Mouse (Mus musculus): ENCODE results near the gene Adamts6. TPM values are rescaled to one million over a fixed set of nuclear protein-coding genes. Genes with fewer than 3 reads are reported as not detected.

Adamts6 gene
- polyA plus RNA-seq, 1 experiment from 2014 or later = 5.7 TPM

DNA sequence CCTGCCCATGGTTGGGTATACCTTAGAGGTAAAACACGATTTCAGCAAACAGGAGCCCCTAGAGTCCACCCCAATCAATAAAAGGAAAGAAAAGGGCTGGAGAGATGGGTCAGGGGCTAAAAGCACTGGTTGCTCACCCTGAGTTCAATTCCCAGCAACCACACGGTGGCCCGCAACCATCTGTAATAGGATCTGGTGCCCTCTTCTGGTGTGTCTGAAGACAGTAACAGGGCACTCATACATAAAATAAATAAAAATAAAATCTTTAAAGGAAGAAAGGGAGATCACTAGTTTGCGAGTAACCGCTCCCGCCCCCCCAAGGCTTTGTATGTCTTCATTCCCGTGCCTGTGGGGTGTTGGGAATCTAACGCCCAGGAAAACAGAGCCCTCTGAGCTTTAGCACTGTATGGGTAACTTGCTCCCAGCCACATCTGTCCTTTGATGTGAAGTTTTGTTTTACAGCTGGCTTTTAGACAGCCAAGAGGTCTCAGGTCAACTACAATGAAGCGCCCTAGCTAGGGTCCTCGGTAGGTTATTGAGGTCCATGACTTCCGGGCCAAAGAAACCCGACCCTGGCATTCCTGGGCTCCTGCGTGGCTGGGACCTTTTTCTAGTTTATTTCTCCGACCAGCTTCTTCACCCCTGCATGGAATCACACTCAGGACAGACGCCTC lies 230.1 kb downstream of the Adamts6 start:
- H3K4me3 ChIP-seq = peak overlapping the region; percentile 40
- H3K9me3 ChIP-seq (replicated peaks) = 0 out of 2 replicates have a peak, but pooled peaks cover 3% of the 10 kb centered on the region
- H3K27me3 ChIP-seq (replicated peaks) = no peaks in the 10 kb centered on the region
- H3K36me3 ChIP-seq = no peaks in the 10 kb centered on the region
- ATAC-seq (ENCODE audit: insufficient number of reproducible peaks, low FRiP score) = peak; percentile 41; the same call in 1 of the 2 replicates
- peak overlapping the region; percentile 53 for H3K9ac ChIP-seq
- H3K4me2 ChIP-seq = peak overlapping the region; percentile 69
- peak overlapping the region; percentile 80 for H3K27ac ChIP-seq (ENCODE audit: poor library complexity, severe bottlenecking)
- 52% methylated on average over 15 of the region's 15 CpGs for WGBS
- H3K4me1 ChIP-seq (replicated peaks) = peaks cover 13% of the 10 kb centered on the region

DNA sequence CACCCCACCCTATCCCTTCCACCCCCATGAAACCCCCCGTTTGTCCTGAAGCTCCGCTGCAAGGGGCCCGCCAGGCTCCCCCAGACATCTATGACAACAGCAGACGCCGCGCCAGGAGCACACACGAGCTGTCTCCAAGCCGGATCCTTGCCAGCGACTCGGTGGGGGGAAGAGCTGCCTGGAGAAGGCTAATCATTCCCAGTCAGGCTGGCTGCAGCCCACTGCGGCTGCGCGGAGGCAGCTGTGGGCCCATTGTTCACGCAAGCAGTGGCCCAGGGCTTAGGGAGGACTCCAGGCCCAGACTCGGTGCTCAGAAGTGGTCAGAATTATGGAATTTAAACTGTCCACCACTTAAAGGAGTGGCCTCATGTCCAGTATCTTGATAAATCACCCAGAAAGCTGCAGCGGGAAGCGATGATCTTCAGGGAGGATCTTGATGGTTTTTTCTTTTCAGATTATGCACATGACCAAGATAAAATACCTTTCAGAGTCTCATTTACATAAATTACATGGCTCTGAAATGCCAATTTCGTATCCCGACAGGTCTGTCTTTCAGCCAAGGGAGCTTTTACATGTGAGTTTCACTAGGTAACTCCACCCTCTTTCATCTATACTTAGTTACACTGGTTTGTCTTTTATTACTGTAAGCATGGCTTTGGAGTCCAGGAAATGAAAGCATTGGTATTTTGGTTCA lies 230.8 kb downstream of the Adamts6 start:
- WGBS = 13% methylated on average over 19 of the region's 19 CpGs

DNA sequence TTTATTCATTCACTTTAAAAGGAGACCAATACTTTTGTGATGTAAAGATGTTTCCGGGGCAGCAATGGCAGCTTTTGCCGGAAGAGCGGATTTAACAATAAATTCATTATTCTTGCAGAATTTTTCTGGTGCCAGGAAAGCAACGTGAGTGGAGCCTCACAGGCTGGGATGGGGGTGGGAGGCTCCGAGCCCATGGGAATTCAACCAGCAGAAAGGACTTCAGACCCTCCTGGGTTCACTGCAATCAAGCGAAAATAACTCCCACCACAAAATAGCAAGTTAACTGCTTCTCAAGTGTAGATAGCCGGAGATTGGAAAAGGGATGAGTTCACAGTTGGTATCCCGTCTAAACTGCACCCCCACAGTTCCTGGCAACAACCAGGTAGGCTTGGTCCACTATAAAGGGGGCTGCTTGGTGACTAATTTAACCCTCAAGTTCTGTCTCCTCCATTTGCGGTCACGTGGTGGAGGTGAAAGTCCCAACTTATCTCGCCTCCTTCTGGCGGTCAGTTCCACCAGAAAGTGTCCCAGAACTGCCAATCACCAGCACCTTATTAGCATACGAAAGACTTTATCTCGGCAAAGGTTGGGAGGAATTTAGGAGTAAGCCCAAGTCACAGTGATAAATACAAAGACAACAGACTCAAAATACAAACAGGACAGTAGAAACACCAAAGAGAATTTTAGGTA lies 231.5 kb downstream of the Adamts6 start:
- no peak overlapping the region for H3K27ac ChIP-seq (ENCODE audit: poor library complexity, severe bottlenecking)
- H3K4me1 ChIP-seq (replicated peaks) = peaks cover 13% of the 10 kb centered on the region
- H3K9me3 ChIP-seq (replicated peaks) = 0 out of 2 replicates have a peak, but pooled peaks cover 3% of the 10 kb centered on the region
- no peak for ATAC-seq (ENCODE audit: insufficient number of reproducible peaks, low FRiP score)
- H3K4me2 ChIP-seq = no peak overlapping the region
- 54% methylated on average over 14 of the region's 14 CpGs for WGBS
- H3K36me3 ChIP-seq = no peaks in the 10 kb centered on the region
- H3K4me3 ChIP-seq = no peak overlapping the region
- H3K27me3 ChIP-seq (replicated peaks) = no peaks in the 10 kb centered on the region
- no peak overlapping the region for H3K9ac ChIP-seq

More for the DNA sequence above, 230.8 kb downstream of the Adamts6 start:
- H3K4me3 ChIP-seq = peak overlapping the region; percentile 40
- H3K9me3 ChIP-seq (replicated peaks) = 0 out of 2 replicates have a peak, but pooled peaks cover 3% of the 10 kb centered on the region
- peak overlapping the region; percentile 53 for H3K9ac ChIP-seq
- peak; percentile 90 for ATAC-seq (ENCODE audit: insufficient number of reproducible peaks, low FRiP score)
- H3K4me2 ChIP-seq = peak overlapping the region; percentile 69
- H3K36me3 ChIP-seq = no peaks in the 10 kb centered on the region
- peak overlapping the region; percentile 80 for H3K27ac ChIP-seq (ENCODE audit: poor library complexity, severe bottlenecking)
- H3K27me3 ChIP-seq (replicated peaks) = no peaks in the 10 kb centered on the region
- peaks cover 13% of the 10 kb centered on the region for H3K4me1 ChIP-seq (replicated peaks)

DNA sequence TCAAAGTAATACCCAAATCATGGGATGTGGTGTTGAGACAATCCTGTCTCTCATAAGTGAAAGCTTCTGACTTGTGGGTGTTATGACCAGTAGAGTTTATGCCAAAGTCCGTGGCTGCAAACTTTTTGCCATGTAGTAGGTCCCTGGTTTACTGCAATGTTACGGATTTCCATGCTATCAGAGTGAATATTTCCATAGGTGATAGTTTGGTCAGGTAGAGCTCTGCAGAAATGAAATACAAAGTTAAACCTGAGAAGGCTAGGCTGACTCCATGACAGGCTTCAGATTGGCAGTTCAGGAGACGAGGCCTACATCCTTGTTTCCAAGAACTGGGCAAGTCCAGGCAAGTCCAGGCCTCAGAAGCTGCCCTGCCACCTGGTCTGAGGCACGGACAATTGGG lies 232.3 kb downstream of the Adamts6 start:
- WGBS = 79% methylated on average over 4 of the region's 4 CpGs
- Histone ChIP-seq H3K27ac (ENCODE audit: poor library complexity, severe bottlenecking) (no peak overlapping the region), H3K27me3 (replicated peaks) (no peaks in the 10 kb centered on the region), H3K9me3 (replicated peaks) (0 out of 2 replicates have a peak, but pooled peaks cover 3% of the 10 kb centered on the region), H3K9ac (no peak overlapping the region), H3K36me3 (no peaks in the 10 kb centered on the region), H3K4me3 (no peak overlapping the region), H3K4me1 (replicated peaks) (peaks cover 13% of the 10 kb centered on the region), H3K4me2 (no peak overlapping the region)
- no peak for ATAC-seq (ENCODE audit: insufficient number of reproducible peaks, low FRiP score)

DNA sequence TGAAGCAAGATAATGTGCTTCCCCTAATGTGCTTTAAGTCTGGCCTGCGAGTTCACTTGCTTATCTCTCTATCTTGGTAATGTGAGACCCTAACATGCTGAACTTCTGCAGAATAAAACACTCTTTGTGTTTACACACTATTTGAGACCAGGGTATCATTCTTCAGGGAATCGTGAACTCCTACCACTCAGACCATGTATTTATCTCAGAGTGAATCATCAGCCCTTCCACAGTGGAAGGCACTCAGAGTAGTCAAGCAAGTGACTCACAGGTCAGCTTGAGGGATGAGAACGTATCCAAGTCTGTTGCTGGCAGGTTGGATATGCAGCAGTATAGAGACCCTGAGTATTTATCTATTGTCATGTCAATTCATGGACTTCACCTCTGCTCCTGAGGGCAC lies 232.8 kb downstream of the Adamts6 start:
- Histone ChIP-seq H3K9me3 (replicated peaks) (0 out of 2 replicates have a peak, but pooled peaks cover 3% of the 10 kb centered on the region), H3K4me2 (no peak overlapping the region), H3K4me1 (replicated peaks) (peaks cover 13% of the 10 kb centered on the region), H3K36me3 (no peaks in the 10 kb centered on the region), H3K9ac (no peak overlapping the region), H3K27me3 (replicated peaks) (no peaks in the 10 kb centered on the region), H3K4me3 (no peak overlapping the region), H3K27ac (ENCODE audit: poor library complexity, severe bottlenecking) (no peak overlapping the region)
- ATAC-seq (ENCODE audit: insufficient number of reproducible peaks, low FRiP score) = no peak
- WGBS = 59% methylated on average over 3 of the region's 3 CpGs

DNA sequence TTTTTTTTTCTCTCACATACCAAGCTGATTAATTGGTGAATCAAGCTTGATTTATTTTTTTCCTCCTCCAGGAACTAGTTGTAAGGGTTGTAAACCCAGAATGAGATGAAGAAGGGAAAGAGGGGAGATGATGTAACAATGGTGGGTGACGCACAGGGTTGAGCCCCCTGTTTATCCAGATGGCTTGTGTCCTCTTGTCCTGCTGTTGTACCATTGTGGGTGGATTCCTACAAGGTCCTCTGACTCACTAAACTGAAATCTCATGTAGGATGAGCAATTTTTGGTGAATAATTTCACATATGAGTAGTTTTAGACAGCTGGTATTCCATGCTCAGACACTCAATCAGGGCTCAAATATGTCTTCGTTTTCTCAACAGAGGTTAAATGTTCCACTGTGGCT lies 233.9 kb downstream of the Adamts6 start:
- no peak for ATAC-seq (ENCODE audit: insufficient number of reproducible peaks, low FRiP score)
- WGBS = 82% methylated on average over 2 of the region's 2 CpGs
- 0 out of 2 replicates have a peak, but pooled peaks cover 3% of the 10 kb centered on the region for H3K9me3 ChIP-seq (replicated peaks)

DNA sequence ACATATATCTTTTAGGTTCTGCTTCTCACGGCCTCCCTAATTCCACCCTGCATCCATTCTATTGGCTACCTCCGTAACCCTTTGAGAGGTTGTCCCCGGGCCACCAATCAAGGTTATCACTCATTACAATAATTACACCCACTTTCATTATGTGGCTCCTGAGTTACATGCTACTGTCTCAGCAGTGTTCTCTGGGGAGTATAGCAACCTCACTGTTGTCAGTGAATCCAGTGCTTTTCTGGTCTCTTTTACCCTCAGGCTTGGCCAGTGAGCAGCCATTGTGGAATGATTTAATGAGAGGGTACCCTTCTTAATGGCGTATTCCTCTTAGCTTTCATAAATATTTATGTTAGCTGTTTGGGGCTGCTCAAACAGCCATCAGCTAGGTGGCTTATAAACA lies 238.0 kb downstream of the Adamts6 start:
- 81% methylated on average over 4 of the region's 4 CpGs for WGBS
- no peaks in the 10 kb centered on the region for H3K36me3 ChIP-seq
- no peak for ATAC-seq (ENCODE audit: insufficient number of reproducible peaks, low FRiP score)
- no peaks in the 10 kb centered on the region for H3K4me1 ChIP-seq (replicated peaks)
- no peak overlapping the region for H3K9ac ChIP-seq
- no peak overlapping the region for H3K27ac ChIP-seq (ENCODE audit: poor library complexity, severe bottlenecking)
- H3K27me3 ChIP-seq (replicated peaks) = no peaks in the 10 kb centered on the region
- no peak overlapping the region for H3K4me3 ChIP-seq
- 0 out of 2 replicates have a peak, but pooled peaks cover 3% of the 10 kb centered on the region for H3K9me3 ChIP-seq (replicated peaks)
- no peak overlapping the region for H3K4me2 ChIP-seq

More for the DNA sequence above, 233.9 kb downstream of the Adamts6 start:
- Histone ChIP-seq H3K36me3 (no peaks in the 10 kb centered on the region), H3K4me1 (replicated peaks) (peaks cover 13% of the 10 kb centered on the region), H3K27ac (ENCODE audit: poor library complexity, severe bottlenecking) (no peak overlapping the region), H3K9ac (no peak overlapping the region), H3K4me2 (no peak overlapping the region), H3K27me3 (replicated peaks) (no peaks in the 10 kb centered on the region), H3K4me3 (no peak overlapping the region)

DNA sequence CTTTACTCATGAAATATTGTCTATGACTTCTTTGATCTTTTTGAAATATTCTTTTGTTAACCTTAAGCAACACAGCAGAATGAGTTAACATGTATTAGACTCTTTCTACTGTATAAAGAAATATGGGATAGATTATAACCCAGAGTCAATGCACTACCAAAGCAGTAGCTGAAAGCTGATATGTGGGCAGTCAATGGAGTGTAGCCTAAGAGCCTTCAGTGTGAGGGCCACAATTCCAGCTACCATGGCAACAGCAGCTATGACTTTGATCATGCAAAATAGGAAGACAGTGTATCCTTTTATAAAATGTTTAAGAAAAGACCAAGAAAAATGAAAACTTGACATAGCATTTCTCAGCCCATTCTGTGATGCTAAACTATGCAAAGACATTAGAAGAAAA lies 241.6 kb downstream of the Adamts6 start:
- Histone ChIP-seq H3K4me3 (no peak overlapping the region), H3K9me3 (replicated peaks) (no peaks in the 10 kb centered on the region), H3K27ac (ENCODE audit: poor library complexity, severe bottlenecking) (no peak overlapping the region), H3K4me1 (replicated peaks) (no peaks in the 10 kb centered on the region), H3K9ac (no peak overlapping the region), H3K4me2 (no peak overlapping the region), H3K27me3 (replicated peaks) (no peaks in the 10 kb centered on the region), H3K36me3 (no peaks in the 10 kb centered on the region)
- no peak for ATAC-seq (ENCODE audit: insufficient number of reproducible peaks, low FRiP score)

DNA sequence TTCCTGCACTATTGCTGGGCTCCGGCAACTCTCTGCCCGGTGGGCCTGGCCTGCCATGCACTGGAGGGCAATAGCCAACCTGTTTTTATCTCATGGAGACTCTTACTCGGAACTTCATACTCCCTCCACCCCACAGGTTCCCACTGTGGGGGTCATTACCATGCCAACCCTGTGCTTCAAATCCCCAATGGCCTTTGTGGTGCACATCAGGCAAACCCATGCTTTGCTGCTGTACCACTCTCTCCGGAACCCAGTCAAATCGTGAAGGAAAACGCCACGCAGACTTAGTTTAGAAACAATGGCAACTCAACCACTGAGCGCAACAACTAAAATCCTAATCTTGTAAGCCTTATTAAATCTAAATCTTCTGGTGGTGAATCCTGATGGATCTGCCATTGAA lies 244.2 kb downstream of the Adamts6 start:
- no peak for ATAC-seq (ENCODE audit: insufficient number of reproducible peaks, low FRiP score)
- H3K27ac ChIP-seq (ENCODE audit: poor library complexity, severe bottlenecking) = no peak overlapping the region
- no peaks in the 10 kb centered on the region for H3K36me3 ChIP-seq
- H3K4me1 ChIP-seq (replicated peaks) = no peaks in the 10 kb centered on the region
- 85% methylated on average over 8 of the region's 8 CpGs for WGBS
- H3K27me3 ChIP-seq (replicated peaks) = no peaks in the 10 kb centered on the region
- H3K9ac ChIP-seq = no peak overlapping the region
- no peak overlapping the region for H3K4me2 ChIP-seq
- no peak overlapping the region for H3K4me3 ChIP-seq
- no peaks in the 10 kb centered on the region for H3K9me3 ChIP-seq (replicated peaks)

DNA sequence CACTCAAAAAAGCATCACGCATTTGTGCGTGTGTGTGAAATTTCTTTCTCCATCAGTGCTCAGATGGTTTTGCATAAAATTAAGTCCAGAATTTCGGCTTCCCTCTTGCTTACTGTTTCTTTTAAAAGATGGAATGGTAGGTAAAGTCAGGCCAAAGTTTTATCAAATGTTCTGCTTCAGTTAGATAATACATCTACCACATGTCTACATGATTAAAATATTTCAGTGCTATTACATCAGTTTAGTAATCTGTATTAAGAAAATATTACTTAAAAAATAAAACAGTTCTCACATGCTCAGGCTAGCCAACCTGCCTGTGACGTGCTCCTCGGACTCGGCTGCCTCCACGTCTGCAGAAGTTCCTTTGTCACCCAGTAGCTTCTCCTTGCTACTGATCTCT lies 245.1 kb downstream of the Adamts6 start:
- 91% methylated on average over 7 of the region's 7 CpGs for WGBS
- Histone ChIP-seq H3K27ac (ENCODE audit: poor library complexity, severe bottlenecking) (no peak overlapping the region), H3K4me1 (replicated peaks) (no peaks in the 10 kb centered on the region), H3K9me3 (replicated peaks) (no peaks in the 10 kb centered on the region), H3K36me3 (no peaks in the 10 kb centered on the region), H3K4me2 (no peak overlapping the region), H3K9ac (no peak overlapping the region), H3K27me3 (replicated peaks) (no peaks in the 10 kb centered on the region), H3K4me3 (no peak overlapping the region)
- ATAC-seq (ENCODE audit: insufficient number of reproducible peaks, low FRiP score) = no peak

DNA sequence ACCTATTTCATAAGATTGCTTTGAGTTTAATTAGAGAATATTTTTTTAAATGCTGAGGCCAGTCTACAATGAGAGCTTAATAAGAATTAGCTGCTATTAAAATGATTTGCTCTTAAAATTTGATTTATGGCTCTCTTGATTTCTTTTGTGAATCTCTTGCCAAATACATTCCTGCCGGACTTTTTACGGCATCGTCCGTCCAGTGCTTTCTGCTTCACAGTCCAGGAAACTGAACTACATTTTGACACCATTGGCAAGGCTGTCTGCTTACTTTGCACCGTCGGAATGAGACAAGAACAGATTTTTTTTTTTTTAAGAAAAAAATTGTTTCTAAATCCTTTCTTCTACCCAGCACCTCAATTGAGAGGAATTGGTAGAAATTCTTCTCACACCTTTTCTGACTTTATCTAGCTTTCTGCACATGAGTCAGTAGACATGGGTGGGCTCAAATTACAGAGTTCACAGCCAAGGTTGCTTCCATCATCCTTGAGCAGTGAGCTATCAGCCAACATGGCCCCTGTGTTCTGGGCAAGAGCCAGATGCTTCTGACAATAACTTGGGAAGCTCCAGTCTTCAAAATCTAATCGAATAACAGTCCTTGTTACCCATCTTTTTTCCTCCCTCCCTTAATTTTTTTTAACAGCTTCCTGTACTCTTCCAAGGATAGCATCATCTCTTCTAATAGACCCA lies 246.3 kb downstream of the Adamts6 start:
- Histone ChIP-seq H3K4me3 (no peak overlapping the region), H3K9me3 (replicated peaks) (no peaks in the 10 kb centered on the region), H3K9ac (no peak overlapping the region), H3K27ac (ENCODE audit: poor library complexity, severe bottlenecking) (no peak overlapping the region), H3K27me3 (replicated peaks) (no peaks in the 10 kb centered on the region), H3K4me2 (no peak overlapping the region), H3K36me3 (no peaks in the 10 kb centered on the region), H3K4me1 (replicated peaks) (no peaks in the 10 kb centered on the region)
- 80% methylated on average over 7 of the region's 7 CpGs for WGBS
- no peak for ATAC-seq (ENCODE audit: insufficient number of reproducible peaks, low FRiP score)

All from heart, embryonic 12.5 days (tissue).